ENCODE assay signal across 11 mouse cellular contexts in genomic region chr4:46781109-46781508, GRCm38 (mm10).
DNase-seq lines count a peak whose midpoint lies in the region; ATAC-seq and TF ChIP-seq lines count a peak whose summit lies in the region.
"Had no signal": no experiment of that assay in that cellular context is flagged by ENCODE, and none has a peak within 500 bp of the region (broad histone marks: within the 10 kb centered on the region; RNA-seq: fewer than 3 reads in every experiment).

No protein-coding gene starts in this region.

- no peak overlapping the region for H3K9ac ChIP-seq in midbrain, embryonic 16.5 days (ENCODE audit: low read depth, low read length)
- H3K9ac ChIP-seq: liver, embryonic 15.5 days had no signal

- H3K9me3 ChIP-seq in midbrain, embryonic 10.5 days (replicated peaks): peaks cover 7% of the 10 kb centered on the region; the same call in 1 of the 2 replicates
- no peaks in the 10 kb centered on the region for H3K9me3 ChIP-seq in midbrain, embryonic 16.5 days (replicated peaks; ENCODE audit: control insufficient read depth, low read length, poor library complexity, severe bottlenecking)
- H3K9me3 ChIP-seq: liver, embryonic 15.5 days had no signal

- no peak for TF ChIP-seq POLR2A in cortical plate, adult 2 months (IDR thresholded peaks at IDR 0.05; ENCODE audit: extremely low read depth, insufficient read depth, low read length)

- H3K36me3 ChIP-seq in midbrain, embryonic 10.5 days: no peaks in the 10 kb centered on the region
- no peaks in the 10 kb centered on the region for H3K36me3 ChIP-seq in midbrain, embryonic 16.5 days (ENCODE audit: control insufficient read depth, insufficient read depth, low read length)
- H3K36me3 ChIP-seq: G1E; liver, embryonic 15.5 days had no signal

- H3K4me3 ChIP-seq in midbrain, embryonic 10.5 days: no peak overlapping the region
- H3K4me3 ChIP-seq in midbrain, embryonic 16.5 days (ENCODE audit: low read depth, low read length): no peak overlapping the region
- H3K4me3 ChIP-seq in cortical plate, adult 2 months (ENCODE audit: insufficient read depth, low read length): no peak overlapping the region
- H3K4me3 ChIP-seq: liver, embryonic 15.5 days had no signal

- WGBS in midbrain, embryonic 10.5 days: 60% methylated on average over 6 of the region's 6 CpGs
- 58% methylated on average over 6 of the region's 6 CpGs for WGBS in midbrain, embryonic 16.5 days

- no peak for ATAC-seq in midbrain, embryonic 16.5 days

- DNase-seq in embryo, embryonic 10.5 days (ENCODE audit: low spot score): peak; percentile 18
- no peak for DNase-seq in embryo, embryonic 10 days (ENCODE audit: low spot score)
- peak; percentile 18 for DNase-seq in midbrain, embryonic 10.5 days (ENCODE audit: low spot score)
- DNase-seq in testis, postnatal 14 days (ENCODE audit: low spot score): peak; percentile 37
- no peak for DNase-seq in layer of hippocampus, postnatal 25 days (ENCODE audit: extremely low spot score in 1 of 2, low spot score in 1 of 2)
- no peak for DNase-seq in frontal cortex, postnatal 25 days (ENCODE audit: low spot score in 2 of 2)
- DNase-seq: cerebellum, adult 8-10 months had no signal

- H3K4me1 ChIP-seq in midbrain, embryonic 10.5 days: no peaks in the 10 kb centered on the region
- no peaks in the 10 kb centered on the region for H3K4me1 ChIP-seq in midbrain, embryonic 16.5 days (ENCODE audit: control insufficient read depth, insufficient read depth, low read length)
- H3K4me1 ChIP-seq in cortical plate, adult 2 months (ENCODE audit: control insufficient read depth, insufficient read depth, low read length): no peaks in the 10 kb centered on the region
- H3K4me1 ChIP-seq: liver, embryonic 15.5 days had no signal

- peak; percentile 30; the same call in 1 of the 2 replicates for TF ChIP-seq CTCF in cortical plate, adult 2 months (IDR thresholded peaks at IDR 0.05; ENCODE audit: extremely low read depth, insufficient read depth, low read length)

- H3K27ac ChIP-seq in midbrain, embryonic 10.5 days (replicated peaks): no peak overlapping the region
- no peak overlapping the region for H3K27ac ChIP-seq in midbrain, embryonic 16.5 days (ENCODE audit: low read length)
- no peak overlapping the region for H3K27ac ChIP-seq in cortical plate, adult 2 months (ENCODE audit: insufficient read depth, low read length)
- H3K27ac ChIP-seq: liver, embryonic 15.5 days had no signal

- no peaks in the 10 kb centered on the region for H3K27me3 ChIP-seq in midbrain, embryonic 10.5 days (ENCODE audit: low read depth, poor library complexity, severe bottlenecking)
- H3K27me3 ChIP-seq in midbrain, embryonic 16.5 days (ENCODE audit: control insufficient read depth, insufficient read depth, low read depth, low read length): no peaks in the 10 kb centered on the region
- H3K27me3 ChIP-seq: liver, embryonic 15.5 days had no signal

- H3K4me2 ChIP-seq in midbrain, embryonic 16.5 days (ENCODE audit: low read length): no peak overlapping the region
- H3K4me2 ChIP-seq: liver, embryonic 15.5 days had no signal

Comparison
In these comparisons a context has a peak if more than half of its experiments do, and no peak if none do; other contexts are left out.
1. DNase-seq: peak in embryo, embryonic 10.5 days (single experiment), midbrain, embryonic 10.5 days (single experiment) and testis, postnatal 14 days (single experiment); none in embryo, embryonic 10 days (single experiment), layer of hippocampus, postnatal 25 days (0 of 2) and frontal cortex, postnatal 25 days (0 of 2).